Mouse (Mus musculus): Measurements from ENCODE around the gene Phactr3. TPM values are rescaled to one million over a fixed set of nuclear protein-coding genes. Genes with fewer than 3 reads are reported as not detected.
A peak's percentile ranks its signal among the peaks of the same experiment; 100 is the strongest.
"Not testable (repeated sequence)": the region's sequence is repeated elsewhere in the genome, so short reads cannot be mapped to it uniquely, and the experiment has no call there.

Phactr3 gene
- polyA plus RNA-seq (2015; fragmentation: Nextera tagmentation; extraction: Ambion mirVana), result 1.3 and 2.2 TPM in 2 replicates

DNA sequence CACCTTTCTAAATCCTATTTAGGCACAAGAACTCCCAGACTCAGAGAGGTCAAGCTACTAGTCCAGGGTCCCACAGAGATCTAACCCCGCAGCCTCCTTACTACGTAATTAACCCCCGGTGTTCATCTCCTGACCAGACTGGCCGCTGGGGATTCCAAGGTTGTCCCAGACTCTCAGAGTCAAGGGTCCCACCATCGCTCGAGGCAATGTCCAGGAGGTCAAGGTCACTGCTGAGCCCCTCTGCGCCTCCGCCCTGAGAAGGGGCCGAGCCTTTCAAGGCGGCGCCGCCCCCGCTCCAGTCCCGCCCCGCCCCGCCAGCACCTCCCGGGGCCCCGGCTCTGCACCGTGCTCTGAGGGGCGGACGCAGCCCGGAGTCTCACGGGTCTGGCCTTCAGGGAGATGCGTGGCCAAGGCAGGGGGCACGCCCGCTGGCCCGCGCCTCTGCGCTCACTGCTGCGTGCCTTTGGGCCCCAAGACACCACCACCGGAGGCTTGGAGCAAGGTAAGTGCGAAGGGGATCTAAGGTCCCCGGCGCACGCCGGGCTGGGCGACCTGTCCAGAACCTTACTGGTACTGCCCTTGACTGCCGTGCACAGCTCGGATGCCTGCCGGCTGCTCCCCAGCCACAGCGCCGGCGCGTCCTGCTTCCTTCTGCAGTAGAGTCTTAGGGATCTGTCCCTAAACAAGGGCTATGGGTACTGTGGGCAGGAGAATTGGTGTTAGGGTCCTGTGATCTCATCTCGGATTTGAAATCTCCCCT lies at the start of gene Phactr3:
Phactr3 (plus strand) TSS at position 175 of the 760 bp plus-strand sequence.
- peak; percentile 71 for ATAC-seq
- H3K27ac ChIP-seq (ENCODE audit: low read length), result no peak within 1 kb of the TSS
- H3K4me2 ChIP-seq (ENCODE audit: low read depth, low read length), result peak within 1 kb of the TSS; percentile 92
- H3K9me3 ChIP-seq (ENCODE audit: control insufficient read depth, low read length), result no peaks in the 10 kb centered on the region
- H3K27me3 ChIP-seq (replicated peaks; ENCODE audit: control insufficient read depth, insufficient read depth, low read length), result peaks cover 16% of the 10 kb centered on the region
- H3K9ac ChIP-seq (ENCODE audit: low read depth, low read length), result peak within 1 kb of the TSS; percentile 46
- H3K4me3 ChIP-seq (ENCODE audit: low read length), result peak within 1 kb of the TSS; percentile 49
- H3K4me1 ChIP-seq (ENCODE audit: control insufficient read depth, insufficient read depth, low read length), result peaks cover 2% of the 10 kb centered on the region; the same call in 1 of the 2 replicates
- H3K36me3 ChIP-seq (ENCODE audit: control insufficient read depth, insufficient read depth, low read length), result no peaks in the 10 kb centered on the region
- 1% methylated on average over 42 of the region's 45 CpGs for WGBS

DNA sequence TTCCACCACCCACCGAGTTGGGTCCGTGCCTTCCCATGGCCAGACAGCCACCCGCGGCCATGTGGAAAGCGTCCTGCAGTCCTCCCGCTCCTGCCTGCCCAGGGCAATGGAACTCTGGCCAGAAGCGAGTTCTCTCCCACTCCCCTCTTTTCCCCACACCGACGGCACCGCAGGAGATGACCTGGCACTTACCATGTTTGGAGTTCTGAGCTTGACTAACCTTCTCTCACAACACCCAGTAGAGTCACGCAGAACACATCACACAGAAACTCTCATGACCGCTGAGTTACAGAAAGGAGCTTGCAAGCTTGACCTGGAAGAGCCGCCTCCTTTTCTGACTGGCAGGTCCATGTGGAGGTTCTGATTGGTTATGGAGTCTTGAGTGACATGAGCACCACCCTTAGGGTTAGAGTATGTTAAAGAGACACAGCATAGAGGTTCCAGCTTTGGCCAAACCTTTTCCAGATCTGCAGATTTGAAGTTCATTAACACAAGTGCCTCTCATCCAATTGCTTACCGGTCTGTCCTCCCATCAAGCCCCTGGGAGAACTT lies 40.5 kb upstream of the Phactr3 start, which contains the start of gene Zfp931:
Zfp931 (minus strand) TSS at position 311 of the 552 bp plus-strand sequence.
- H3K9me3 ChIP-seq (ENCODE audit: control insufficient read depth, low read length); H3K27me3 ChIP-seq (replicated peaks; ENCODE audit: control insufficient read depth, insufficient read depth, low read length); H3K27ac ChIP-seq (ENCODE audit: low read length); H3K36me3 ChIP-seq (ENCODE audit: control insufficient read depth, insufficient read depth, low read length); H3K4me1 ChIP-seq (ENCODE audit: control insufficient read depth, insufficient read depth, low read length); ATAC-seq: not testable (repeated sequence)
- Histone ChIP-seq H3K4me2 (ENCODE audit: low read depth, low read length) (peak within 1 kb of the TSS; percentile 38; the same call in 1 of the 2 replicates), H3K4me3 (ENCODE audit: low read length) (peak within 1 kb of the TSS; percentile 46), H3K9ac (ENCODE audit: low read depth, low read length) (peak within 1 kb of the TSS; percentile 56)
- 0% methylated on average over 2 of the region's 14 CpGs for WGBS

GRCm38 (mm10) chr2:178089586-178089985 lies 29.2 kb upstream of the Phactr3 start:
- H3K9ac ChIP-seq (ENCODE audit: low read depth, low read length), result no peak overlapping the region
- H3K27me3 ChIP-seq (replicated peaks; ENCODE audit: control insufficient read depth, insufficient read depth, low read length), result no peaks in the 10 kb centered on the region
- H3K4me2 ChIP-seq (ENCODE audit: low read depth, low read length), result no peak overlapping the region
- no peak overlapping the region for H3K27ac ChIP-seq (ENCODE audit: low read length)
- ATAC-seq, result no peak
- H3K4me3 ChIP-seq (ENCODE audit: low read length), result no peak overlapping the region
- no peaks in the 10 kb centered on the region for H3K4me1 ChIP-seq (ENCODE audit: control insufficient read depth, insufficient read depth, low read length)
- no peaks in the 10 kb centered on the region for H3K36me3 ChIP-seq (ENCODE audit: control insufficient read depth, insufficient read depth, low read length)
- H3K9me3 ChIP-seq (ENCODE audit: control insufficient read depth, low read length), result no peaks in the 10 kb centered on the region

GRCm38 (mm10) chr2:178098021-178098420 lies 20.8 kb upstream of the Phactr3 start:
- no peak overlapping the region for H3K27ac ChIP-seq (ENCODE audit: low read length)
- no peak overlapping the region for H3K4me3 ChIP-seq (ENCODE audit: low read length)
- H3K27me3 ChIP-seq (replicated peaks; ENCODE audit: control insufficient read depth, insufficient read depth, low read length), result no peaks in the 10 kb centered on the region
- WGBS, result 6% methylated on average over 2 of the region's 2 CpGs
- H3K36me3 ChIP-seq (ENCODE audit: control insufficient read depth, insufficient read depth, low read length), result no peaks in the 10 kb centered on the region
- H3K4me1 ChIP-seq (ENCODE audit: control insufficient read depth, insufficient read depth, low read length), result no peaks in the 10 kb centered on the region
- H3K9ac ChIP-seq (ENCODE audit: low read depth, low read length), result no peak overlapping the region
- no peaks in the 10 kb centered on the region for H3K9me3 ChIP-seq (ENCODE audit: control insufficient read depth, low read length)
- H3K4me2 ChIP-seq (ENCODE audit: low read depth, low read length), result no peak overlapping the region
- ATAC-seq, result no peak

DNA sequence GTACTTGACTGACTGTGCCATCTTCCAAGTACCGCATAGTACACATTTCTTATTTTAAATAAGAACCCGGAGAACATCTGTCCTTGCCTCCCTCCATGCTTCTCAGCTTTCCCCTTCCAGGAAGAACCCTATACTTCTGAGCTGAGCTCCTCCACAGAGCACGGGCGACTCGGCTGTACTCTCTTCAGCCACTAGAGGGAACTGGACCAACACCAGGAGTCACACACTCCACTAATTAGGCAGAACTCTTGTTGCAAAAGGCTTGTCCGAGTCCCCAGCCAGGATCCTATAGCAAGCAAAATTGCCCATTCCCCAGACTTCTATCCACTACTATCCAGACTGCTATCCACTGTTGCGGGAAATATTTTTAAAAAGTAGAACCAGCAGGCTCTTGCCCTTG lies 16.8 kb upstream of the Phactr3 start:
- no peaks in the 10 kb centered on the region for H3K4me1 ChIP-seq (ENCODE audit: control insufficient read depth, insufficient read depth, low read length)
- no peaks in the 10 kb centered on the region for H3K36me3 ChIP-seq (ENCODE audit: control insufficient read depth, insufficient read depth, low read length)
- no peaks in the 10 kb centered on the region for H3K27me3 ChIP-seq (replicated peaks; ENCODE audit: control insufficient read depth, insufficient read depth, low read length)
- H3K27ac ChIP-seq (ENCODE audit: low read length), result no peak overlapping the region
- ATAC-seq, result peak; percentile 79
- no peak overlapping the region for H3K4me2 ChIP-seq (ENCODE audit: low read depth, low read length)
- no peak overlapping the region for H3K4me3 ChIP-seq (ENCODE audit: low read length)
- no peak overlapping the region for H3K9ac ChIP-seq (ENCODE audit: low read depth, low read length)
- no peaks in the 10 kb centered on the region for H3K9me3 ChIP-seq (ENCODE audit: control insufficient read depth, low read length)
- WGBS, result 8% methylated on average over 7 of the region's 7 CpGs

- Histone ChIP-seq H3K36me3 (ENCODE audit: control insufficient read depth, insufficient read depth, low read length) (no peaks in the 10 kb centered on the region), H3K27ac (ENCODE audit: low read length) (no peak overlapping the region), H3K9me3 (ENCODE audit: control insufficient read depth, low read length) (no peaks in the 10 kb centered on the region), H3K9ac (ENCODE audit: low read depth, low read length) (no peak overlapping the region), H3K4me2 (ENCODE audit: low read depth, low read length) (no peak overlapping the region), H3K27me3 (replicated peaks; ENCODE audit: control insufficient read depth, insufficient read depth, low read length) (peaks cover 16% of the 10 kb centered on the region), H3K4me3 (ENCODE audit: low read length) (no peak overlapping the region), H3K4me1 (ENCODE audit: control insufficient read depth, insufficient read depth, low read length) (peaks cover 2% of the 10 kb centered on the region; the same call in 1 of the 2 replicates)
- WGBS, result 20% methylated on average over 12 of the region's 12 CpGs
- no peak for ATAC-seq
Measured at GRCm38 (mm10) chr2:178117946-178118345, 829 bp upstream of the Phactr3 start.

DNA sequence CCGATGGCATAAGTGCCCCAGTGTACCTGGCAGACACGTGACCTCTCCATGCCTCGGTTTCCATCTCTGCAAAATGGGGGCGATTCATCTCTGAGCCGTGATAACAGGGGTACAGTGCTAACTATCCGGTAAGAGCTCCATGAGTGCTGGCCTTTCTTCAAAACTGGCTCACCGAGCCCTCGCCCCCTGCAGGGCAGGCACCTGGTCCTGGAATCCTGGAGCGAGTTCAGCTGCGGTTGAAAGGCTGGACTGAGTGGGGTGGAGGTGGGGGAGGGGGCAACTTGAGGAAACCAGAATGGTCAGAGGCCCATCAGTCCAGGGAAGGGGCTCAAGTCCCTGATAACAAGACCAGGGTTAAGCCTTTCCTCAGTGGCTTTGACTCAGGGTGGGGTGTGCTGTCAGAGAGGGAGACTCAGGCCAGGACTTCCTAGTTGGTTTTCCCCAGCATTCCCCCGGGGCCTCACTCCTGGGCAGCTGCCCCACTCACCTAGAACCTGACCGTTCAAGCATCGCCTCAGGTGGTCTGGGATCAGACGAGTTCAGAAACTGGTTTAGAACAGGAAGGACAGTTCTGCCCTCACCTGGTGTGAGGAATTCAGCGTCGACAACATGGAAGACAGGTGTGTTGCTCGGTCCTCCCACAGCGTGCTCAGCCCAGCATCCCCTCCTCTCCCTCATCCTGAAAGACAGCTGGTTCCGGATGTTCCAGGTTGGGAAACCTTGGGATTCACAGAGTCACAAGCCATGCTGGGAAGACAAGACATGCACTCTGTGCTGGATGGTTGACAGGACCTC lies 983 bp downstream of the Phactr3 start:
- Histone ChIP-seq H3K27ac (ENCODE audit: low read length) (no peak overlapping the region), H3K4me3 (ENCODE audit: low read length) (peak overlapping the region; percentile 49), H3K9me3 (ENCODE audit: control insufficient read depth, low read length) (no peaks in the 10 kb centered on the region), H3K27me3 (replicated peaks; ENCODE audit: control insufficient read depth, insufficient read depth, low read length) (peaks cover 16% of the 10 kb centered on the region), H3K36me3 (ENCODE audit: control insufficient read depth, insufficient read depth, low read length) (no peaks in the 10 kb centered on the region), H3K4me1 (ENCODE audit: control insufficient read depth, insufficient read depth, low read length) (peaks cover 2% of the 10 kb centered on the region; the same call in 1 of the 2 replicates), H3K4me2 (ENCODE audit: low read depth, low read length) (peak overlapping the region; percentile 92), H3K9ac (ENCODE audit: low read depth, low read length) (peak overlapping the region; percentile 46; the same call in 1 of the 2 replicates)
- no peak for ATAC-seq
- 24% methylated on average over 19 of the region's 19 CpGs for WGBS

GRCm38 (mm10) chr2:178120356-178120645 lies 1.5 kb downstream of the Phactr3 start:
- Histone ChIP-seq H3K4me3 (ENCODE audit: low read length) (no peak overlapping the region), H3K9me3 (ENCODE audit: control insufficient read depth, low read length) (no peaks in the 10 kb centered on the region), H3K4me1 (ENCODE audit: control insufficient read depth, insufficient read depth, low read length) (peaks cover 2% of the 10 kb centered on the region; the same call in 1 of the 2 replicates), H3K27me3 (replicated peaks; ENCODE audit: control insufficient read depth, insufficient read depth, low read length) (peaks cover 16% of the 10 kb centered on the region), H3K4me2 (ENCODE audit: low read depth, low read length) (no peak overlapping the region), H3K27ac (ENCODE audit: low read length) (no peak overlapping the region), H3K36me3 (ENCODE audit: control insufficient read depth, insufficient read depth, low read length) (no peaks in the 10 kb centered on the region), H3K9ac (ENCODE audit: low read depth, low read length) (no peak overlapping the region)
- ATAC-seq, result no peak

DNA sequence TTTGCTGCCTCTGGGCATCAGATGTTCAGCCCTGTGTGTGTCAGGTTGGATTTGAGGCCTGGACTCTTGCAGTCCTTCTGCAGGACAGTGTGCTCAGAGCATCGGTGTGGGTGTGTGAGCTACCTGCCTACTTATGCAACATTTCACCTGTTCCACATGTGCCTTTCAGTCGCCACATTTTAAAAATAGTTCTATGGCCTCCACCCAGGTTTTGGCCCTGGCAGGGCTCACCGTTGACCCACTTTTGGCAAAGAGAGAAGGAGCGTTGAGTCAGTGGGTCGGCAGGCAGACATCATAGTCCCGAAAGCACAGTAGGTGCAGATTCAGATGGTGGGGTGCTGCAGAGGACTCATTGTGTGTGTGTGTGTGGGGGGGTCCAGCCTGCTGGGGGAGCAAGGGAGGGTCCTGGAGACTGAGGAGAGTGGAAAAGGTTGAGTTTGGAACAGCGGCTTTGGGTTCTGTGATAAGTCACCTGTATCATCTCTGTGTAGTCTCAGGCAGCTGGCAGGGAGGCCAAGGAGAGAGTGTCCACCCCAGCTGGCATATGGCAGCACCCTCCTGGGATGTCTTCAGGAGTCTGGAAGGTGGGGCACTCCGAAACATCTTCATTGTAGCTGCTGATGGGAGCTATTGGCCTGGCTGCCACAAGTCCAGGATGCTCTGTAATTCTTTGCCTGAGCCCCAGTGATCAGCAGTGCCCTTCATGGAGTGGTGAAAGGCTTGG lies 2.0 kb downstream of the Phactr3 start:
- no peak for ATAC-seq
- Histone ChIP-seq H3K27ac (ENCODE audit: low read length) (no peak overlapping the region), H3K4me2 (ENCODE audit: low read depth, low read length) (no peak overlapping the region), H3K4me3 (ENCODE audit: low read length) (no peak overlapping the region), H3K9me3 (ENCODE audit: control insufficient read depth, low read length) (no peaks in the 10 kb centered on the region), H3K9ac (ENCODE audit: low read depth, low read length) (no peak overlapping the region), H3K4me1 (ENCODE audit: control insufficient read depth, insufficient read depth, low read length) (peaks cover 2% of the 10 kb centered on the region; the same call in 1 of the 2 replicates), H3K36me3 (ENCODE audit: control insufficient read depth, insufficient read depth, low read length) (no peaks in the 10 kb centered on the region), H3K27me3 (replicated peaks; ENCODE audit: control insufficient read depth, insufficient read depth, low read length) (peaks cover 16% of the 10 kb centered on the region)
- 90% methylated on average over 8 of the region's 8 CpGs for WGBS

Measured in intestine, embryonic 16.5 days (tissue).